ENCODE assay signal across 8 mouse cellular contexts in genomic region chr8:94913061-94913660, GRCm38 (mm10). TPM values are rescaled to one million over a fixed set of nuclear protein-coding genes. Genes with fewer than 3 reads are reported as not detected.
DNase-seq lines count a peak whose midpoint lies in the region; ATAC-seq and TF ChIP-seq lines count a peak whose summit lies in the region.

No protein-coding gene starts in this region.

- H3K4me3 ChIP-seq in intestine, postnatal 0 days (ENCODE audit: low read depth, low read length) = peak overlapping the region; percentile 32
- peak overlapping the region; percentile 28 for H3K4me3 ChIP-seq in limb, embryonic 14.5 days (replicated peaks; ENCODE audit: low read length)
- H3K4me3 ChIP-seq in midbrain, embryonic 14.5 days (replicated peaks; ENCODE audit: low read depth, low read length) = peak overlapping the region; percentile 45

- peaks cover 7% of the 10 kb centered on the region; the same call in 1 of the 2 replicates for H3K36me3 ChIP-seq in intestine, postnatal 0 days (ENCODE audit: control insufficient read depth, insufficient read depth)
- peaks cover 53% of the 10 kb centered on the region for H3K36me3 ChIP-seq in limb, embryonic 14.5 days (ENCODE audit: control insufficient read depth, insufficient read depth, low read length)
- no peaks in the 10 kb centered on the region for H3K36me3 ChIP-seq in midbrain, embryonic 14.5 days (ENCODE audit: control insufficient read depth, insufficient read depth, low read length)

- H3K27me3 ChIP-seq in intestine, postnatal 0 days (replicated peaks; ENCODE audit: control insufficient read depth, insufficient read depth, low read length) = peaks cover 4% of the 10 kb centered on the region; the same call in 1 of the 2 replicates
- H3K27me3 ChIP-seq in limb, embryonic 14.5 days (ENCODE audit: control insufficient read depth, insufficient read depth, low read length) = no peaks in the 10 kb centered on the region
- peaks cover 38% of the 10 kb centered on the region for H3K27me3 ChIP-seq in midbrain, embryonic 14.5 days (ENCODE audit: control insufficient read depth, insufficient read depth, low read length)

- H3K4me2 ChIP-seq in intestine, postnatal 0 days (replicated peaks; ENCODE audit: low read depth) = peak overlapping the region; percentile 66
- H3K4me2 ChIP-seq in limb, embryonic 14.5 days (replicated peaks; ENCODE audit: low read depth, low read length, severe bottlenecking) = peak overlapping the region; percentile 51
- H3K4me2 ChIP-seq in midbrain, embryonic 14.5 days (ENCODE audit: low read length) = peak overlapping the region; percentile 78

- peaks cover 5% of the 10 kb centered on the region; the same call in 1 of the 2 replicates for H3K4me1 ChIP-seq in intestine, postnatal 0 days (replicated peaks; ENCODE audit: control insufficient read depth, insufficient read depth, low read length)
- H3K4me1 ChIP-seq in limb, embryonic 14.5 days (ENCODE audit: control insufficient read depth, insufficient read depth, low read length) = peaks cover 41% of the 10 kb centered on the region
- peaks cover 22% of the 10 kb centered on the region for H3K4me1 ChIP-seq in midbrain, embryonic 14.5 days (ENCODE audit: control insufficient read depth, insufficient read depth, low read length)

- H3K27ac ChIP-seq in intestine, postnatal 0 days (ENCODE audit: low read depth, low read length) = no peak overlapping the region
- no peak overlapping the region for H3K27ac ChIP-seq in limb, embryonic 14.5 days (replicated peaks; ENCODE audit: low read depth, low read length)
- no peak overlapping the region for H3K27ac ChIP-seq in midbrain, embryonic 14.5 days (replicated peaks; ENCODE audit: low read depth, low read length)

- peak; percentile 87 for TF ChIP-seq CTCF in intestine, postnatal 0 days (IDR thresholded peaks at IDR 0.05; ENCODE audit: low read depth)

- no peak overlapping the region for H3K9ac ChIP-seq in intestine, postnatal 0 days (ENCODE audit: low read depth, low read length)
- H3K9ac ChIP-seq in limb, embryonic 14.5 days (ENCODE audit: low read depth, low read length, severe bottlenecking) = 0 out of 2 replicates have a peak overlapping the region, but pooled peaks have one; percentile 5
- H3K9ac ChIP-seq in midbrain, embryonic 14.5 days (replicated peaks; ENCODE audit: low read length) = peak overlapping the region; percentile 44

- WGBS in intestine, postnatal 0 days = 29% methylated on average over 77 of the region's 77 CpGs
- 12% methylated on average over 45 of the region's 77 CpGs for WGBS in limb, embryonic 14.5 days
- WGBS in midbrain, embryonic 14.5 days = 2% methylated on average over 77 of the region's 77 CpGs

- peak; percentile 15 for DNase-seq in CD4-positive, CD25-positive, alpha-beta regulatory T cell, adult 2 months (ENCODE audit: low read depth, low spot score)
- peak; percentile 85 to 90 for DNase-seq in adrenal gland, postnatal 36 days
- DNase-seq in limb, embryonic 14.5 days (ENCODE audit: low spot score) = peak; percentile 25
- DNase-seq in midbrain, embryonic 14.5 days = peak; percentile 80
- DNase-seq in telencephalon, adult 2 months (ENCODE audit: low read depth, low spot score) = peak; percentile 4

- no peak for TF ChIP-seq POLR2A in limb, embryonic 14.5 days (IDR thresholded peaks at IDR 0.05; ENCODE audit: borderline replicate concordance, extremely low read depth, insufficient read depth, insufficient read length)

- H3K9me3 ChIP-seq in intestine, postnatal 0 days (ENCODE audit: control insufficient read depth) = no peaks in the 10 kb centered on the region
- H3K9me3 ChIP-seq in limb, embryonic 14.5 days (ENCODE audit: control insufficient read depth, low read length) = no peaks in the 10 kb centered on the region
- H3K9me3 ChIP-seq in midbrain, embryonic 14.5 days (ENCODE audit: control insufficient read depth, low read length) = no peaks in the 10 kb centered on the region

- no peak for ATAC-seq in CD4-positive, CD25-positive, alpha-beta regulatory T cell, adult 4 months
- peak; percentile 69 for ATAC-seq in frontal cortex, adult (ENCODE audit: low TSS enrichment)
- ATAC-seq in intestine, postnatal 0 days = peak; percentile 58
- no peak for ATAC-seq in limb, embryonic 14.5 days (ENCODE audit: low FRiP score, low read depth)
- ATAC-seq in midbrain, embryonic 14.5 days (ENCODE audit: low FRiP score, low TSS enrichment) = peak; percentile 53; the same call in 1 of the 2 replicates

RNA-seq across cellular contexts. Expression of gene Ccdc102a, which starts 4.7 kb away (rescaled TPM):
- polyA plus RNA-seq in CD4-positive, CD25-positive, alpha-beta regulatory T cell, adult 4 months (2017; shearing (Covaris generic)) = not detected
- 1 to 10 TPM; 7.6 to 8.6 TPM for total RNA-seq in adrenal gland, postnatal 36 days (2021)
- polyA plus RNA-seq in intestine, postnatal 0 days (2015; fragmentation: Nextera tagmentation; extraction: Ambion mirVana) = 7.2 and 7.7 TPM in 2 replicates
- polyA plus RNA-seq in limb, embryonic 14.5 days (2012; rRNA removed) = 60.1 and 60.7 TPM in 2 replicates
- 52.9 and 66.3 TPM in 2 replicates for polyA plus RNA-seq in limb, embryonic 14.5 days (2014; fragmentation: Nextera tagmentation; extraction: Ambion mirVana)
- 3.6 and 5.2 TPM in 2 replicates for polyA plus RNA-seq in midbrain, embryonic 14.5 days (2014; fragmentation: Nextera tagmentation; extraction: Ambion mirVana)

RNA-seq across cellular contexts. Expression of gene Adgrg5, which starts 10.3 kb away (rescaled TPM):
- polyA plus RNA-seq in CD4-positive, CD25-positive, alpha-beta regulatory T cell, adult 4 months (2017; shearing (Covaris generic)) = 1 to 10 TPM in 1 of 2 experiments, under 1 TPM in 1; 0.97 to 1.4 TPM
- 1 to 10 TPM in 1 of 2 experiments, under 1 TPM in 1; 0.33 to 1.3 TPM for total RNA-seq in adrenal gland, postnatal 36 days (2021)
- 1.3 and 1.5 TPM in 2 replicates for polyA plus RNA-seq in intestine, postnatal 0 days (2015; fragmentation: Nextera tagmentation; extraction: Ambion mirVana)
- polyA plus RNA-seq in limb, embryonic 14.5 days (2012; rRNA removed) = 0.45 and 0.90 TPM in 2 replicates
- 0.23 and 0.33 TPM in 2 replicates for polyA plus RNA-seq in limb, embryonic 14.5 days (2014; fragmentation: Nextera tagmentation; extraction: Ambion mirVana)
- 0.12 TPM in 1 of 2 replicates, not detected in the other for polyA plus RNA-seq in midbrain, embryonic 14.5 days (2014; fragmentation: Nextera tagmentation; extraction: Ambion mirVana)

RNA-seq across cellular contexts. Expression of gene Dok4, which starts 37.0 kb away (rescaled TPM):
- 1 to 10 TPM in 1 of 2 experiments, under 1 TPM in 1; 0.92 to 1.1 TPM for polyA plus RNA-seq in CD4-positive, CD25-positive, alpha-beta regulatory T cell, adult 4 months (2017; shearing (Covaris generic))
- total RNA-seq in adrenal gland, postnatal 36 days (2021) = 10 to 100 TPM; 10.5 to 10.9 TPM
- 51.0 and 52.1 TPM in 2 replicates for polyA plus RNA-seq in intestine, postnatal 0 days (2015; fragmentation: Nextera tagmentation; extraction: Ambion mirVana)
- 29.1 and 35.8 TPM in 2 replicates for polyA plus RNA-seq in limb, embryonic 14.5 days (2012; rRNA removed)
- polyA plus RNA-seq in limb, embryonic 14.5 days (2014; fragmentation: Nextera tagmentation; extraction: Ambion mirVana) = 23.3 and 26.9 TPM in 2 replicates
- 65.0 and 77.9 TPM in 2 replicates for polyA plus RNA-seq in midbrain, embryonic 14.5 days (2014; fragmentation: Nextera tagmentation; extraction: Ambion mirVana)

RNA-seq across cellular contexts. Expression of gene Polr2c, which starts 55.9 kb away (rescaled TPM):
- polyA plus RNA-seq in CD4-positive, CD25-positive, alpha-beta regulatory T cell, adult 4 months (2017; shearing (Covaris generic)) = 100 to 1,000 TPM in 1 of 2 experiments, 10 to 100 TPM in 1; 87.2 to 106 TPM
- 10 to 100 TPM; 65.7 to 70.6 TPM for total RNA-seq in adrenal gland, postnatal 36 days (2021)
- 70.4 and 75.1 TPM in 2 replicates for polyA plus RNA-seq in intestine, postnatal 0 days (2015; fragmentation: Nextera tagmentation; extraction: Ambion mirVana)
- polyA plus RNA-seq in limb, embryonic 14.5 days (2012; rRNA removed) = 129 and 135 TPM in 2 replicates
- polyA plus RNA-seq in limb, embryonic 14.5 days (2014; fragmentation: Nextera tagmentation; extraction: Ambion mirVana) = 135 and 140 TPM in 2 replicates
- 117 and 127 TPM in 2 replicates for polyA plus RNA-seq in midbrain, embryonic 14.5 days (2014; fragmentation: Nextera tagmentation; extraction: Ambion mirVana)

Comparison
In these comparisons a context has a peak if more than half of its experiments do, and no peak if none do; other contexts are left out.
1. DNase-seq: peak in every context shown above with its lines; median percentile 88 in adrenal gland, postnatal 36 days; 80 in midbrain, embryonic 14.5 days; 25 in limb, embryonic 14.5 days; 15 in CD4-positive, CD25-positive, alpha-beta regulatory T cell, adult 2 months; 4 in telencephalon, adult 2 months.
2. ATAC-seq: peak in frontal cortex, adult (single experiment), intestine, postnatal 0 days (single experiment) and midbrain, embryonic 14.5 days (single experiment); none in CD4-positive, CD25-positive, alpha-beta regulatory T cell, adult 4 months (single experiment) and limb, embryonic 14.5 days (single experiment).
3. RNA of gene Dok4, which starts 37.0 kb away (polyA plus RNA-seq): 65.0 to 77.9 TPM in midbrain, embryonic 14.5 days, 51.0 to 52.1 TPM in intestine, postnatal 0 days and 23.3 to 35.8 TPM in limb, embryonic 14.5 days; 0.92 to 1.1 TPM in CD4-positive, CD25-positive, alpha-beta regulatory T cell, adult 4 months; every median in the first group is over 10 times any median in the second.
4. Peak in every context shown above with its lines, with median percentiles within 50 percentile points of each other: H3K4me2 ChIP-seq and H3K4me3 ChIP-seq.